Mouse (Mus musculus): ENCODE measurements at regions not wholly inside any gene's neighbourhood (a gene's known extent, or its start where the extent isn't known, plus 50 kb on each side); places are given as distances from the start of the nearest gene placed in this dataset.

GRCm38 (mm10) chr3:133760221-133760620 lies 215.3 kb upstream of the Tet2 start:
- no peak for ATAC-seq (ENCODE audit: insufficient number of reproducible peaks, insufficient read depth, low FRiP score, low read depth)
- Histone ChIP-seq H3K4me1 (ENCODE audit: control insufficient read depth in 2 of 2, insufficient read depth in 2 of 2, low read length in 2 of 2) (peaks cover 2 to 15% of the 10 kb centered on the region in 2 experiments; a peak in 3 of 4 replicates), H3K4me3 (ENCODE audit: control insufficient read depth in 1 of 2, insufficient read depth in 1 of 2, low read depth in 1 of 2, low read length in 2 of 2) (no peak overlapping the region), H3K4me2 (ENCODE audit: low read length) (no peak overlapping the region), H3K27me3 (ENCODE audit: control insufficient read depth, insufficient read depth, low read length) (no peaks in the 10 kb centered on the region), H3K27ac (replicated peaks in 1 of 2; ENCODE audit: control insufficient read depth in 1 of 2, insufficient read depth in 1 of 2, low read depth in 2 of 2, low read length in 2 of 2) (no peak overlapping the region), H3K9me3 (ENCODE audit: control insufficient read depth, low read length) (no peaks in the 10 kb centered on the region), H3K36me3 (ENCODE audit: control insufficient read depth, insufficient read depth, low read length) (no peaks in the 10 kb centered on the region), H3K9ac (ENCODE audit: low read length) (no peak overlapping the region)
- 87% methylated on average over 1 of the region's 1 CpGs for WGBS

GRCm38 (mm10) chr3:133763721-133764120 lies 218.8 kb upstream of the Tet2 start:
- peaks cover 0 to 4% of the 10 kb centered on the region in 2 experiments; a peak in 1 of 4 replicates for H3K4me1 ChIP-seq (ENCODE audit: control insufficient read depth in 2 of 2, insufficient read depth in 2 of 2, low read length in 2 of 2)
- no peaks in the 10 kb centered on the region for H3K27me3 ChIP-seq (ENCODE audit: control insufficient read depth, insufficient read depth, low read length)
- H3K27ac ChIP-seq (replicated peaks in 1 of 2; ENCODE audit: control insufficient read depth in 1 of 2, insufficient read depth in 1 of 2, low read depth in 2 of 2, low read length in 2 of 2), result no peak overlapping the region
- H3K4me2 ChIP-seq (ENCODE audit: low read length), result no peak overlapping the region
- no peaks in the 10 kb centered on the region for H3K36me3 ChIP-seq (ENCODE audit: control insufficient read depth, insufficient read depth, low read length)
- ATAC-seq (ENCODE audit: insufficient number of reproducible peaks, insufficient read depth, low FRiP score, low read depth), result no peak
- no peak overlapping the region for H3K9ac ChIP-seq (ENCODE audit: low read length)
- H3K4me3 ChIP-seq (ENCODE audit: control insufficient read depth in 1 of 2, insufficient read depth in 1 of 2, low read depth in 1 of 2, low read length in 2 of 2), result no peak overlapping the region
- no peaks in the 10 kb centered on the region for H3K9me3 ChIP-seq (ENCODE audit: control insufficient read depth, low read length)

GRCm38 (mm10) chr3:133773490-133773889 lies 228.6 kb upstream of the Tet2 start:
- Histone ChIP-seq H3K4me1 (ENCODE audit: control insufficient read depth in 2 of 2, insufficient read depth in 2 of 2, low read length in 2 of 2) (no peaks in the 10 kb centered on the region), H3K9ac (ENCODE audit: low read length) (no peak overlapping the region), H3K4me3 (ENCODE audit: control insufficient read depth in 1 of 2, insufficient read depth in 1 of 2, low read depth in 1 of 2, low read length in 2 of 2) (no peak overlapping the region), H3K27me3 (ENCODE audit: control insufficient read depth, insufficient read depth, low read length) (no peaks in the 10 kb centered on the region), H3K9me3 (ENCODE audit: control insufficient read depth, low read length) (no peaks in the 10 kb centered on the region), H3K4me2 (ENCODE audit: low read length) (no peak overlapping the region), H3K27ac (replicated peaks in 1 of 2; ENCODE audit: control insufficient read depth in 1 of 2, insufficient read depth in 1 of 2, low read depth in 2 of 2, low read length in 2 of 2) (no peak overlapping the region), H3K36me3 (ENCODE audit: control insufficient read depth, insufficient read depth, low read length) (no peaks in the 10 kb centered on the region)
- ATAC-seq (ENCODE audit: insufficient number of reproducible peaks, insufficient read depth, low FRiP score, low read depth), result no peak
- 35% methylated on average over 2 of the region's 2 CpGs for WGBS

GRCm38 (mm10) chr3:133774229-133774628 lies 229.3 kb upstream of the Tet2 start:
- H3K4me3 ChIP-seq (ENCODE audit: control insufficient read depth in 1 of 2, insufficient read depth in 1 of 2, low read depth in 1 of 2, low read length in 2 of 2), result no peak overlapping the region
- WGBS, result 40% methylated on average over 3 of the region's 3 CpGs

GRCm38 (mm10) chr3:133776013-133776412 lies 231.1 kb upstream of the Tet2 start:
- no peaks in the 10 kb centered on the region for H3K9me3 ChIP-seq (ENCODE audit: control insufficient read depth, low read length)
- no peak overlapping the region for H3K9ac ChIP-seq (ENCODE audit: low read length)
- no peak overlapping the region for H3K4me2 ChIP-seq (ENCODE audit: low read length)
- no peaks in the 10 kb centered on the region for H3K36me3 ChIP-seq (ENCODE audit: control insufficient read depth, insufficient read depth, low read length)
- no peaks in the 10 kb centered on the region for H3K27me3 ChIP-seq (ENCODE audit: control insufficient read depth, insufficient read depth, low read length)
- WGBS, result 28% methylated on average over 3 of the region's 4 CpGs
- no peaks in the 10 kb centered on the region for H3K4me1 ChIP-seq (ENCODE audit: control insufficient read depth in 2 of 2, insufficient read depth in 2 of 2, low read length in 2 of 2)
- H3K27ac ChIP-seq (replicated peaks in 1 of 2; ENCODE audit: control insufficient read depth in 1 of 2, insufficient read depth in 1 of 2, low read depth in 2 of 2, low read length in 2 of 2), result no peak overlapping the region
- ATAC-seq (ENCODE audit: insufficient number of reproducible peaks, insufficient read depth, low FRiP score, low read depth), result no peak
- H3K4me3 ChIP-seq (ENCODE audit: control insufficient read depth in 1 of 2, insufficient read depth in 1 of 2, low read depth in 1 of 2, low read length in 2 of 2), result no peak overlapping the region

More at GRCm38 (mm10) chr3:133774229-133774628, 229.3 kb upstream of the Tet2 start:
- Histone ChIP-seq H3K4me1 (ENCODE audit: control insufficient read depth in 2 of 2, insufficient read depth in 2 of 2, low read length in 2 of 2) (no peaks in the 10 kb centered on the region), H3K27me3 (ENCODE audit: control insufficient read depth, insufficient read depth, low read length) (no peaks in the 10 kb centered on the region), H3K36me3 (ENCODE audit: control insufficient read depth, insufficient read depth, low read length) (no peaks in the 10 kb centered on the region), H3K9ac (ENCODE audit: low read length) (no peak overlapping the region), H3K9me3 (ENCODE audit: control insufficient read depth, low read length) (no peaks in the 10 kb centered on the region), H3K4me2 (ENCODE audit: low read length) (no peak overlapping the region), H3K27ac (replicated peaks in 1 of 2; ENCODE audit: control insufficient read depth in 1 of 2, insufficient read depth in 1 of 2, low read depth in 2 of 2, low read length in 2 of 2) (no peak overlapping the region)
- ATAC-seq (ENCODE audit: insufficient number of reproducible peaks, insufficient read depth, low FRiP score, low read depth), result no peak

- Histone ChIP-seq H3K36me3 (ENCODE audit: control insufficient read depth, insufficient read depth, low read length) (no peaks in the 10 kb centered on the region), H3K4me2 (ENCODE audit: low read length) (no peak overlapping the region), H3K9me3 (ENCODE audit: control insufficient read depth, low read length) (no peaks in the 10 kb centered on the region), H3K4me1 (ENCODE audit: control insufficient read depth in 2 of 2, insufficient read depth in 2 of 2, low read length in 2 of 2) (no peaks in the 10 kb centered on the region), H3K9ac (ENCODE audit: low read length) (no peak overlapping the region), H3K27ac (replicated peaks in 1 of 2; ENCODE audit: control insufficient read depth in 1 of 2, insufficient read depth in 1 of 2, low read depth in 2 of 2, low read length in 2 of 2) (no peak overlapping the region), H3K27me3 (ENCODE audit: control insufficient read depth, insufficient read depth, low read length) (no peaks in the 10 kb centered on the region), H3K4me3 (ENCODE audit: control insufficient read depth in 1 of 2, insufficient read depth in 1 of 2, low read depth in 1 of 2, low read length in 2 of 2) (no peak overlapping the region)
- WGBS, result 63% methylated on average over 2 of the region's 2 CpGs
- ATAC-seq (ENCODE audit: insufficient number of reproducible peaks, insufficient read depth, low FRiP score, low read depth), result no peak
Measured at GRCm38 (mm10) chr3:133779161-133779789, 234.3 kb upstream of the Tet2 start.

- no peak overlapping the region for H3K27ac ChIP-seq (replicated peaks in 1 of 2; ENCODE audit: control insufficient read depth in 1 of 2, insufficient read depth in 1 of 2, low read depth in 2 of 2, low read length in 2 of 2)
- no peaks in the 10 kb centered on the region for H3K36me3 ChIP-seq (ENCODE audit: control insufficient read depth, insufficient read depth, low read length)
- no peak overlapping the region for H3K4me3 ChIP-seq (ENCODE audit: control insufficient read depth in 1 of 2, insufficient read depth in 1 of 2, low read depth in 1 of 2, low read length in 2 of 2)
- 57% methylated on average over 1 of the region's 1 CpGs for WGBS
- H3K9me3 ChIP-seq (ENCODE audit: control insufficient read depth, low read length), result no peaks in the 10 kb centered on the region
- no peaks in the 10 kb centered on the region for H3K4me1 ChIP-seq (ENCODE audit: control insufficient read depth in 2 of 2, insufficient read depth in 2 of 2, low read length in 2 of 2)
- no peak overlapping the region for H3K9ac ChIP-seq (ENCODE audit: low read length)
- no peaks in the 10 kb centered on the region for H3K27me3 ChIP-seq (ENCODE audit: control insufficient read depth, insufficient read depth, low read length)
- no peak overlapping the region for H3K4me2 ChIP-seq (ENCODE audit: low read length)
- ATAC-seq (ENCODE audit: insufficient number of reproducible peaks, insufficient read depth, low FRiP score, low read depth), result no peak
Measured at GRCm38 (mm10) chr3:133783060-133783459, 238.1 kb upstream of the Tet2 start.

GRCm38 (mm10) chr3:133791361-133791760 lies 246.4 kb upstream of the Tet2 start:
- 85% methylated on average over 2 of the region's 2 CpGs for WGBS
- no peak for ATAC-seq (ENCODE audit: insufficient number of reproducible peaks, insufficient read depth, low FRiP score, low read depth)
- H3K27me3 ChIP-seq (ENCODE audit: control insufficient read depth, insufficient read depth, low read length), result no peaks in the 10 kb centered on the region
- no peak overlapping the region for H3K4me2 ChIP-seq (ENCODE audit: low read length)
- H3K9ac ChIP-seq (ENCODE audit: low read length), result no peak overlapping the region
- H3K4me3 ChIP-seq (ENCODE audit: control insufficient read depth in 1 of 2, insufficient read depth in 1 of 2, low read depth in 1 of 2, low read length in 2 of 2), result no peak overlapping the region
- H3K4me1 ChIP-seq (ENCODE audit: control insufficient read depth in 2 of 2, insufficient read depth in 2 of 2, low read length in 2 of 2), result no peaks in the 10 kb centered on the region
- no peaks in the 10 kb centered on the region for H3K9me3 ChIP-seq (ENCODE audit: control insufficient read depth, low read length)
- H3K27ac ChIP-seq (replicated peaks in 1 of 2; ENCODE audit: control insufficient read depth in 1 of 2, insufficient read depth in 1 of 2, low read depth in 2 of 2, low read length in 2 of 2), result no peak overlapping the region
- no peaks in the 10 kb centered on the region for H3K36me3 ChIP-seq (ENCODE audit: control insufficient read depth, insufficient read depth, low read length)
